Mouse (Mus musculus) small intestine, adult 2 months (tissue): ENCODE measurements at regions not wholly inside any gene's neighbourhood (a gene's known extent, or its start where the extent isn't known, plus 50 kb on each side); places are given as distances from the start of the nearest gene placed in this dataset.
"Not testable (repeated sequence)": the region's sequence is repeated elsewhere in the genome, so short reads cannot be mapped to it uniquely, and the experiment has no call there.

Experiments used
- H3K27ac ChIP-seq: fragments of 200-500 bp; 2 replicates; pipeline ENCODE4 v1.5.1; 2012; ENCODE audit warnings: low read depth, low read length, control low read depth, inconsistent platforms; ENCODE audit not compliant: insufficient read depth
- H3K27me3 ChIP-seq: fragments of 200-500 bp; 2 replicates; pipeline ENCODE4 v1.6.1; 2012; ENCODE audit warnings: mild to moderate bottlenecking, moderate library complexity, low read length, inconsistent platforms; ENCODE audit not compliant: control insufficient read depth, insufficient read depth
- H3K36me3 ChIP-seq: fragments of 200-500 bp; 2 replicates; pipeline ENCODE4 v1.6.1; 2012; ENCODE audit warnings: mild to moderate bottlenecking, low read length, control low read depth, inconsistent platforms; ENCODE audit not compliant: control insufficient read depth, insufficient read depth
- H3K4me1 ChIP-seq: fragments of 200-500 bp; 2 replicates; pipeline ENCODE4 v1.6.1; 2012; ENCODE audit warnings: low read length, inconsistent platforms, mixed read lengths; ENCODE audit not compliant: control insufficient read depth, insufficient read depth, insufficient read length
- H3K4me3 ChIP-seq: fragments of 200-500 bp; 2 replicates; pipeline ENCODE4 v1.5.1; 2012; ENCODE audit warnings: low read depth, mild to moderate bottlenecking, control low read depth, inconsistent platforms, low read length, moderate library complexity
- CTCF ChIP-seq: fragments of 200-500 bp; IDR thresholded peaks from 2 replicates; pipeline ENCODE4 v1.5.1; 2012; ENCODE audit warnings: low read depth, mild to moderate bottlenecking, control low read depth, inconsistent platforms, low read length, moderate library complexity, mixed read lengths; ENCODE audit not compliant: insufficient replicate concordance, insufficient read length; ENCODE audit errors: extremely low read depth
- POLR2A ChIP-seq: fragments of 200-500 bp; IDR thresholded peaks from 2 replicates; pipeline ENCODE4 v1.6.1; 2012; ENCODE audit warnings: low read depth, mild to moderate bottlenecking, control low read depth, inconsistent platforms, low read length, moderate library complexity
- WGBS: fragments of 180-500 bp; shearing (Covaris S2); methylation state at CpG from one replicate; pipeline ENCODE4 v1.1.7; 2018; 5-methylcytosine and 5-hydroxymethylcytosine counted together

DNA sequence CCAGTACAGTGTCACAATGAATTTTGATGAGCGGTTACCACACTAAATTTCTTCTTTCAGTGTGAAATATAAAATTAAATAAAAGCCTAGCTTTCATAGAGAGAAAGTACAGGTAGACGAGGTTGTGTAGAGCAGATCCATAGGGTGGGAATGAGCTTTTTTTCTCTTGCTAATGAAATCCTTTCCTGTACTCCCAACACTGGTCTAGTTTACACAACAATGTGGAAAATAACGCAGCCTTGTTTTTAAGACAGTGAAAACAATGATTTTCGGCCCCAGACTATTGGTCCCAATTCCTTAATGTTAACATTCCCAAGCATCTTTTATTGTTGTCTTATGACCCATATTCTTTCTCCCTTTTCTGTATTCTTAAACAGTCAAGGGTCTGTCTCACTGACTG, 473.5 kb upstream of the Cntn5 start:
- Histone ChIP-seq H3K4me3 (no peak overlapping the region), H3K27ac (no peak overlapping the region), H3K36me3 (no peaks in the 10 kb centered on the region), H3K27me3 (no peaks in the 10 kb centered on the region), H3K4me1 (no peaks in the 10 kb centered on the region)
- TF ChIP-seq CTCF (no peak), POLR2A (no peak)
- WGBS = 79% methylated on average over 4 of the region's 4 CpGs

DNA sequence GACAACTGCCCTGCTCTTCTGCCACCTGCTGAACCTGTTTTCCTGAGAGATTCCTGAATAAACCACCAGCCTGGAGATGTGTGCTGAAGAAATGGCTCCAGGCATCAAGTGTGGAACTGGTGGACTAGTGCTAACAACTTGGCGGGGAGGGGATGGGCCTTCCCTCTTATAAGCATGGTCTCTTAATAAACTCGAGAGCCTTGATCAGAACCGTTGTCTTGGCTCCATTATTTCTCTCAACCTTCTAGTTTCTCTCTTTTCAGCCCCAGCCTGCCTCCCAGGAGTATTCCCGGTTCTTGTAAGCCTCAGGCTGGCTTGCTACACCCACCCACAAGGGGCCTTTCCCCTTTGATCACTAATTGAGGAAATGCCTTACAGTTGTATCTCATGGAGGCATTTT, 473.0 kb upstream of the Cntn5 start:
- 67% methylated on average over 4 of the region's 4 CpGs for WGBS
- Histone ChIP-seq H3K36me3 (no peaks in the 10 kb centered on the region), H3K4me3 (no peak overlapping the region)

DNA sequence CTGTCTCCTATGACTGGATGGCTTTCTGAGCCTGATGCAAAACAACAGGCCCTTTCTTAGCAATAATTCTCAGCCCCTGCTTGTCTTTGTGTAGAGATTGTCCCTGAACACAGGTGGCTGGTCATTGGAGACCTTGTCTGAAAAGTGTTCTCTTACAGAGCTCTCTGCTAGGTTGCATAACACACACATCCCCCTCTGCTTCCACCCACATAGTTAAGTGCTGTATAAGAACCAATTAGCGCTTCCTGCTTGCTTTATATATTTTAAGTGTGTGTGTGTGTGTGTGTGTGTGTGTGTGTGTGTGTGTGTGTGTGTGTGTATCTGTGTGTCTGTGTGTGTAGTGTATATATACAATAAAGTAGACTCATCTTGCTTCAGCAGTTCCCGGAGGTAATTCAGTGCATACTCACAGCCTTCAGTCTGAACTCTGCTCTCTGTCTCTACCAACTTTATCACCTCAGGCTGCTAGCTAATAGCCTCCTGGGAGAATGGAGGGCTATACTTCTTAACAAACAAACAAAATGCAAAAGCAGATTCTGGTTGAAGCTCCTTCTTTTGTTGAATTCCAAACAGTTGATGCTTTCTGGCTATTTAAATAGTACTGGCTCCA, 468.8 kb upstream of the Cntn5 start:
- Histone ChIP-seq H3K27me3 (no peaks in the 10 kb centered on the region), H3K27ac (no peak overlapping the region), H3K4me3 (no peak overlapping the region), H3K4me1 (no peaks in the 10 kb centered on the region), H3K36me3 (no peaks in the 10 kb centered on the region)
- TF ChIP-seq POLR2A = no peak
- no peak for TF ChIP-seq CTCF
- WGBS = 53% methylated on average over 2 of the region's 2 CpGs

More for the DNA sequence above, 473.0 kb upstream of the Cntn5 start:
- Histone ChIP-seq H3K27ac (no peak overlapping the region), H3K27me3 (no peaks in the 10 kb centered on the region), H3K4me1 (no peaks in the 10 kb centered on the region)
- TF ChIP-seq POLR2A (no peak), CTCF (no peak)

DNA sequence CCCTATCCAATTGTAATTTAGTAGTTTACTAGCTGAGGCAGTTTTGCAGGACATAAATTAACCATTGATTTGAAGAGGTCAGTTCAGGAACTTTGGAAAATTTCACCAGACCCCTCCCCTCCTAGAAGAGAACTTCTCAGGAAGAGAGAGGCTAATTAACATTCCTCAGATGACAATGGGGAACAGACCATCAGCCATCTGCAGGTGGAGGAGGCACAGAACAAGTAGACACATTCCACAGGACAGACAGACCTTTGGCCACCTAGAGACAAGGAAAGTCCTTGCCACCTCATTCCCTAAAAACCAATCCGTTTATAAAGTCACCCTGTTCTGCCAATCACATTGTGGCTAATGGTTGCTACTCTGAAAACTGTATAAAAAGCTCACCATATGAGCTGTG, 463.5 kb upstream of the Cntn5 start:
- no peak overlapping the region for H3K4me3 ChIP-seq
- no peaks in the 10 kb centered on the region for H3K4me1 ChIP-seq
- H3K36me3 ChIP-seq = no peaks in the 10 kb centered on the region
- H3K27me3 ChIP-seq = no peaks in the 10 kb centered on the region
- no peak overlapping the region for H3K27ac ChIP-seq
- TF ChIP-seq CTCF (no peak), POLR2A (no peak)
- 45% methylated on average over 1 of the region's 1 CpGs for WGBS

DNA sequence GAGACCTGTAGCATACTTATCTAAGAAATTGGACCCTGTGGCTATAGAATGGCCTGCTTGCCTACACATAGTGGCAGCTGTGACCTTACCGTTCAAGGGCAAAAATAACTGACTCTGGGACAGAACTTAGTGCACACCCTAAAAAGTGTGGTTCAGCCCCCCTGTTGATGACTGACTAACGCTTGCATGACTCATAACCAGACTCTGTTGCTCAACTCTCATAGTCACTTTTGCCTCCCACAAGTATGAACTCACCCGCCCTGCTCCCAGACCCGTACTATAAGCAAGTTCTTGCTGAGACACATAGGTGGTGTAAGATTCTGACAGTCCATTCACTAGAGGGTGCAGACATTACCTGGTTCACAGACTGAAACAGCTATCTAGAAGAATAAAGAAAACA, 424.3 kb upstream of the Cntn5 start:
- Histone ChIP-seq H3K4me1 (no peaks in the 10 kb centered on the region), H3K4me3 (no peak overlapping the region), H3K27ac (no peak overlapping the region), H3K27me3 (no peaks in the 10 kb centered on the region), H3K36me3 (no peaks in the 10 kb centered on the region)
- TF ChIP-seq CTCF (no peak), POLR2A (no peak)
- WGBS = 74% methylated on average over 4 of the region's 4 CpGs

DNA sequence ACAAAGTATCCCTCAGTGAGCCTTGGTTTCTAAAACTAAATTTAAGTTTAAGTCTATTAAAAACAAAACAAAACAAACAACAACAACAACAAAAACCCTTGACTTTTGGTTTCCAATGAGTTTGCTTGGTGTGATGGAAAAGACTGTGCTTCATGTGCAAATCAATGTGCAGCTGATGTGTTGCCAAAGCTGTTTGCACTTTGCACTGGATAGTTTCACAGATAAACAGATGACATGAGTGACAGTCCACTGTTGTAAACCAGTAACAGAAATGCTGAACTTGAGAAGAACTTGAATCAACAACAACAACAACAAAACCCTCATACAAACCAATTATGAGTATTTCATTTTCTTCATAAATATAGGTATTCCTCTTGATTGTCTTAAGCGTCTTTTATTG, 412.6 kb upstream of the Cntn5 start:
- no peaks in the 10 kb centered on the region for H3K27me3 ChIP-seq
- no peaks in the 10 kb centered on the region for H3K4me1 ChIP-seq
- WGBS = 75% methylated on average over 1 of the region's 1 CpGs
- no peak overlapping the region for H3K4me3 ChIP-seq
- H3K27ac ChIP-seq = no peak overlapping the region
- TF ChIP-seq POLR2A = no peak
- TF ChIP-seq CTCF = no peak
- no peaks in the 10 kb centered on the region for H3K36me3 ChIP-seq

DNA sequence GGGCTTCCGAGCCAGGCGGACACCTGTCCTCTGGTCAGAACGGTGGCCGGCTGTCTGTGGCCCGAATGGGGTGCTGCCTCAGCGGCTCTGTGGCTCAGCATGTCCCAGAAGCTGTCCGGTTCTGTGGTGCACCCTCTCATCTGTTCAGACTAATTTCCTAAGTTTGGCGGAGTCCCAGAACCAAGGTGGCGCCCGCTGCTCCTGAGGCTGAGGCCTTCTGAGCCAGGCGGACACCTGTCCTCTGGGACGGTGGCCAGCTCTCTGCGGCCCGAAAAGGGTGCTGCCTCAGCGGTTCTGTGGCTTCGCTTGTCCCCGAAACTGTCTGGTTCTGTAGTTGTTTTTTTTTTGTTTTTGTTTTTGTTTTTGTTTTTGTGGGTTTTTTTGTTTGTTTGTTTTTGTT, 392.5 kb upstream of the Cntn5 start:
- H3K4me1 ChIP-seq, H3K27me3 ChIP-seq, H3K36me3 ChIP-seq, H3K4me3 ChIP-seq, H3K27ac ChIP-seq: not testable (repeated sequence)
- WGBS = 94% methylated on average over 17 of the region's 17 CpGs

DNA sequence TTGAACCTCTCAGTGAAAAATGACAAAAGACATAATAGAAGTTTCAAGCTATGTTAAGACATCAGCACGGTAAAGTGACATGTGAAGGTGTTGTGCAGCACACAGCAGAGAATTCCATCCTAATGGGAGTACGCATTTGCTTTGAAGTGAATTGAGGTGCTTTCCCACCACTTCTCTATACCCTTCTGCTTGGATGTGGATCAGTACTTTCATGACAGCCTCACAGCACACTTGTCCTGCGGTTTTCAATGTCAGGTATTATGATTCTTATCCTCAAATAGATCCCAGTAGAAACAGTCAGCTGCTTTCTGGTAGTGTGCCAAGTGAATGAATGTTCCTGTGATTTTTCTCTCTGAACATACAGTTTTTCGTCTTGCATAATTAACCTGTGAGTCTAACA, 380.6 kb upstream of the Cntn5 start:
- TF ChIP-seq POLR2A (no peak), CTCF (no peak)
- no peak overlapping the region for H3K27ac ChIP-seq

More for the DNA sequence above, 380.6 kb upstream of the Cntn5 start:
- Histone ChIP-seq H3K4me3 (no peak overlapping the region), H3K4me1 (no peaks in the 10 kb centered on the region), H3K27me3 (no peaks in the 10 kb centered on the region), H3K36me3 (no peaks in the 10 kb centered on the region)
- 68% methylated on average over 4 of the region's 4 CpGs for WGBS
